Mouse (Mus musculus): ENCODE results near the gene Plekhh2. TPM values are rescaled to one million over a fixed set of nuclear protein-coding genes. Genes with fewer than 3 reads are reported as not detected.

Gene Plekhh2
- polyA plus RNA-seq, 1 experiment from 2014 or later, result 8.0 TPM

- H3K27ac ChIP-seq (replicated peaks; ENCODE audit: low read depth, low read length), result 0 out of 2 replicates have a peak overlapping the region, but pooled peaks have one; percentile 17
These were observed 88.6 kb downstream of the Plekhh2 start for GRCm38 (mm10) chr17:84600051-84600983.

GRCm38 (mm10) chr17:84601805-84602204 lies 90.1 kb downstream of the Plekhh2 start:
- ATAC-seq (ENCODE audit: low read depth) (no peak), DNase-seq (ENCODE audit: low spot score) (no peak)

More at GRCm38 (mm10) chr17:84600051-84600983, 88.6 kb downstream of the Plekhh2 start:
- ATAC-seq (ENCODE audit: low read depth), result no peak; the same call in 1 of the 2 replicates
- Histone ChIP-seq H3K36me3 (ENCODE audit: control insufficient read depth, insufficient read depth, low read length) (peaks cover 8% of the 10 kb centered on the region), H3K9me3 (ENCODE audit: control insufficient read depth, low read length) (no peaks in the 10 kb centered on the region), H3K27me3 (replicated peaks; ENCODE audit: control insufficient read depth, insufficient read depth, low read length) (no peaks in the 10 kb centered on the region), H3K4me2 (ENCODE audit: low read depth, low read length) (no peak overlapping the region), H3K9ac (ENCODE audit: low read depth, low read length) (no peak overlapping the region), H3K4me3 (ENCODE audit: low read depth, low read length) (no peak overlapping the region), H3K4me1 (ENCODE audit: control insufficient read depth, insufficient read depth, low read length) (peaks cover 11% of the 10 kb centered on the region; the same call in 1 of the 2 replicates)
- DNase-seq (ENCODE audit: low spot score), result no peak
- WGBS, result 59% methylated on average over 9 of the region's 9 CpGs

GRCm38 (mm10) chr17:84603202-84603627 lies 91.5 kb downstream of the Plekhh2 start:
- Histone ChIP-seq H3K27ac (replicated peaks; ENCODE audit: low read depth, low read length) (no peak overlapping the region), H3K9ac (ENCODE audit: low read depth, low read length) (no peak overlapping the region), H3K4me1 (ENCODE audit: control insufficient read depth, insufficient read depth, low read length) (peaks cover 6% of the 10 kb centered on the region; the same call in 1 of the 2 replicates), H3K9me3 (ENCODE audit: control insufficient read depth, low read length) (no peaks in the 10 kb centered on the region), H3K4me2 (ENCODE audit: low read depth, low read length) (no peak overlapping the region), H3K36me3 (ENCODE audit: control insufficient read depth, insufficient read depth, low read length) (peaks cover 15% of the 10 kb centered on the region), H3K4me3 (ENCODE audit: low read depth, low read length) (no peak overlapping the region), H3K27me3 (replicated peaks; ENCODE audit: control insufficient read depth, insufficient read depth, low read length) (no peaks in the 10 kb centered on the region)
- DNase-seq (ENCODE audit: low spot score), result peak; percentile 58
- ATAC-seq (ENCODE audit: low read depth), result no peak
- 50% methylated on average over 9 of the region's 9 CpGs for WGBS

More at GRCm38 (mm10) chr17:84601805-84602204, 90.1 kb downstream of the Plekhh2 start:
- H3K9ac ChIP-seq (ENCODE audit: low read depth, low read length), result no peak overlapping the region
- H3K4me1 ChIP-seq (ENCODE audit: control insufficient read depth, insufficient read depth, low read length), result peaks cover 6% of the 10 kb centered on the region; the same call in 1 of the 2 replicates
- peaks cover 11% of the 10 kb centered on the region for H3K36me3 ChIP-seq (ENCODE audit: control insufficient read depth, insufficient read depth, low read length)
- H3K4me2 ChIP-seq (ENCODE audit: low read depth, low read length), result no peak overlapping the region
- H3K4me3 ChIP-seq (ENCODE audit: low read depth, low read length), result no peak overlapping the region
- no peaks in the 10 kb centered on the region for H3K27me3 ChIP-seq (replicated peaks; ENCODE audit: control insufficient read depth, insufficient read depth, low read length)
- no peak overlapping the region for H3K27ac ChIP-seq (replicated peaks; ENCODE audit: low read depth, low read length)
- 95% methylated on average over 5 of the region's 5 CpGs for WGBS
- no peaks in the 10 kb centered on the region for H3K9me3 ChIP-seq (ENCODE audit: control insufficient read depth, low read length)

GRCm38 (mm10) chr17:84603709-84604420 lies 92.2 kb downstream of the Plekhh2 start:
- DNase-seq (ENCODE audit: low spot score) (no peak), ATAC-seq (ENCODE audit: low read depth) (no peak)
- Histone ChIP-seq H3K27ac (replicated peaks; ENCODE audit: low read depth, low read length) (no peak overlapping the region), H3K4me1 (ENCODE audit: control insufficient read depth, insufficient read depth, low read length) (peaks cover 6% of the 10 kb centered on the region; the same call in 1 of the 2 replicates), H3K27me3 (replicated peaks; ENCODE audit: control insufficient read depth, insufficient read depth, low read length) (no peaks in the 10 kb centered on the region), H3K9me3 (ENCODE audit: control insufficient read depth, low read length) (no peaks in the 10 kb centered on the region), H3K36me3 (ENCODE audit: control insufficient read depth, insufficient read depth, low read length) (peaks cover 13% of the 10 kb centered on the region), H3K9ac (ENCODE audit: low read depth, low read length) (no peak overlapping the region), H3K4me3 (ENCODE audit: low read depth, low read length) (no peak overlapping the region), H3K4me2 (ENCODE audit: low read depth, low read length) (no peak overlapping the region)
- WGBS, result 84% methylated on average over 10 of the region's 10 CpGs

- Histone ChIP-seq H3K4me1 (ENCODE audit: control insufficient read depth, insufficient read depth, low read length) (0 out of 2 replicates have a peak, but pooled peaks cover 6% of the 10 kb centered on the region), H3K36me3 (ENCODE audit: control insufficient read depth, insufficient read depth, low read length) (peaks cover 18% of the 10 kb centered on the region), H3K9me3 (ENCODE audit: control insufficient read depth, low read length) (no peaks in the 10 kb centered on the region), H3K4me3 (ENCODE audit: low read depth, low read length) (no peak overlapping the region), H3K27me3 (replicated peaks; ENCODE audit: control insufficient read depth, insufficient read depth, low read length) (no peaks in the 10 kb centered on the region), H3K27ac (replicated peaks; ENCODE audit: low read depth, low read length) (no peak overlapping the region), H3K9ac (ENCODE audit: low read depth, low read length) (no peak overlapping the region), H3K4me2 (ENCODE audit: low read depth, low read length) (no peak overlapping the region)
- no peak for DNase-seq (ENCODE audit: low spot score)
- WGBS, result 46% methylated on average over 13 of the region's 13 CpGs
- no peak for ATAC-seq (ENCODE audit: low read depth)
These were observed 95.3 kb downstream of the Plekhh2 start for GRCm38 (mm10) chr17:84606976-84607375.

- no peak overlapping the region for H3K4me3 ChIP-seq (ENCODE audit: low read depth, low read length)
- peaks cover 24% of the 10 kb centered on the region for H3K36me3 ChIP-seq (ENCODE audit: control insufficient read depth, insufficient read depth, low read length)
- H3K9ac ChIP-seq (ENCODE audit: low read depth, low read length), result no peak overlapping the region
- H3K27me3 ChIP-seq (replicated peaks; ENCODE audit: control insufficient read depth, insufficient read depth, low read length), result no peaks in the 10 kb centered on the region
- ATAC-seq (ENCODE audit: low read depth) (no peak), DNase-seq (ENCODE audit: low spot score) (no peak)
- H3K27ac ChIP-seq (replicated peaks; ENCODE audit: low read depth, low read length), result no peak overlapping the region
- WGBS, result 58% methylated on average over 5 of the region's 5 CpGs
- no peak overlapping the region for H3K4me2 ChIP-seq (ENCODE audit: low read depth, low read length)
- H3K4me1 ChIP-seq (ENCODE audit: control insufficient read depth, insufficient read depth, low read length), result 0 out of 2 replicates have a peak, but pooled peaks cover 7% of the 10 kb centered on the region
- no peaks in the 10 kb centered on the region for H3K9me3 ChIP-seq (ENCODE audit: control insufficient read depth, low read length)
These were observed 95.9 kb downstream of the Plekhh2 start for GRCm38 (mm10) chr17:84607617-84608016.

- no peak overlapping the region for H3K4me3 ChIP-seq (ENCODE audit: low read depth, low read length)
- H3K9me3 ChIP-seq (ENCODE audit: control insufficient read depth, low read length), result no peaks in the 10 kb centered on the region
- H3K27ac ChIP-seq (replicated peaks; ENCODE audit: low read depth, low read length), result no peak overlapping the region
- no peak overlapping the region for H3K9ac ChIP-seq (ENCODE audit: low read depth, low read length)
- peaks cover 34% of the 10 kb centered on the region for H3K36me3 ChIP-seq (ENCODE audit: control insufficient read depth, insufficient read depth, low read length)
- H3K4me1 ChIP-seq (ENCODE audit: control insufficient read depth, insufficient read depth, low read length), result 0 out of 2 replicates have a peak, but pooled peaks cover 7% of the 10 kb centered on the region
- ATAC-seq (ENCODE audit: low read depth) (no peak), DNase-seq (ENCODE audit: low spot score) (no peak)
- WGBS, result 79% methylated on average over 4 of the region's 4 CpGs
- no peaks in the 10 kb centered on the region for H3K27me3 ChIP-seq (replicated peaks; ENCODE audit: control insufficient read depth, insufficient read depth, low read length)
- H3K4me2 ChIP-seq (ENCODE audit: low read depth, low read length), result no peak overlapping the region
These were observed 96.9 kb downstream of the Plekhh2 start for GRCm38 (mm10) chr17:84608606-84609005.

GRCm38 (mm10) chr17:84611500-84611899 lies 99.8 kb downstream of the Plekhh2 start:
- DNase-seq (ENCODE audit: low spot score) (no peak), ATAC-seq (ENCODE audit: low read depth) (no peak)
- Histone ChIP-seq H3K4me1 (ENCODE audit: control insufficient read depth, insufficient read depth, low read length) (0 out of 2 replicates have a peak, but pooled peaks cover 7% of the 10 kb centered on the region), H3K36me3 (ENCODE audit: control insufficient read depth, insufficient read depth, low read length) (peaks cover 47% of the 10 kb centered on the region), H3K27me3 (replicated peaks; ENCODE audit: control insufficient read depth, insufficient read depth, low read length) (no peaks in the 10 kb centered on the region), H3K4me3 (ENCODE audit: low read depth, low read length) (no peak overlapping the region), H3K9me3 (ENCODE audit: control insufficient read depth, low read length) (no peaks in the 10 kb centered on the region), H3K9ac (ENCODE audit: low read depth, low read length) (no peak overlapping the region), H3K4me2 (ENCODE audit: low read depth, low read length) (no peak overlapping the region), H3K27ac (replicated peaks; ENCODE audit: low read depth, low read length) (no peak overlapping the region)
- 46% methylated on average over 9 of the region's 9 CpGs for WGBS
